Mouse (Mus musculus) heart, postnatal 4 days (tissue): ENCODE results near the gene Ttc4. TPM values are rescaled to one million over a fixed set of nuclear protein-coding genes. Genes with fewer than 3 reads are reported as not detected.

ENCODE experiments used
- DNase-seq: peaks from one replicate; pipeline ENCODE4 v3.0.0; 2021
- total RNA-seq, 2 experiments: library from RNA; stranded (reverse); gene quantifications; 2 replicates each; pipeline ENCODE4 v1.2.3; 2021

The Ttc4 gene
- total RNA-seq, 2 experiments from 2014 or later = 21.6 to 23.9 TPM

- peak; percentile 98 for DNase-seq
Observed at GRCm38 (mm10) chr4:106650833-106651527, 27.8 kb downstream of the Ttc4 start, which contains the start of gene Pars2. TSS of gene Pars2 (plus strand) at chr4:106651069.

DNA sequence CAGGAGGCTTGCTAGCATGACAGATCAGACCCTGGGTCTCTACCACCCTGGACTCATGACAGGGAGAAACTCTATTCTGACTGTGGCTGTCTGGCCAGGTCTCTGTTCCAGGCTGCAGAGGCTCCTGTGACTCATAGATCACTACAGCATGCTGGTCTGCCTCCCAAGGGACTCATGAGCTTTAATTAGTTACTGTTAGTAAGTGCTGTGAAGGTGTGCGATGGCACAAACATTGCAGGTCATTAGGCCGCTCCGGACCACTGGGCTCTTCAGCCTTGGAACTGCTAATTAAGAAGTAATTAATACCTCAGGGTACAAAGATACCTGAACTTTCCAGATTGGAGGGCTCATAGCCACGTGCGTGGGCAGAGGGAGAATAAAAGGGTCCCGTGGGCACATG, 31.6 kb downstream of the Ttc4 start:
- DNase-seq = no peak

- DNase-seq = no peak
Observed at GRCm38 (mm10) chr4:106645797-106646196, 32.9 kb downstream of the Ttc4 start.

DNA sequence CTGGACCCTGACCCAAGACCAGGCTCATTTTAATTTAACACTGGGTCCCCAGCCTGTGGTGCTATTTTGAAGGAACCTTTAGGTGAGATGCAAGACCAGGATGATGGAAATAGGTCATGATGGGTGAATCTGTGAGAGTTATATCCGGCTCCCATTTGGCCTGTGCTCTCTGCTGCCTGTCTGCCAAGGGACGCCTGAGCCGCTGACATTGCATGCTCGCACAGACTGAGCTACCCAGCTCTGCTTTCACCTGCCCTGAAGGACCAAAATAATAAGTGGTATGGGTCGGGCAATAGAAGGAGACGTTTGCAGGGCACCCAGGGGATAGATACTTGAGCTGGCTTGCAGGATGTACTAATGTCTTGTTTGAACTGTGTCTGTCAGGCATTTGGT, 34.5 kb downstream of the Ttc4 start:
- DNase-seq = no peak

- peak; percentile 21 for DNase-seq
Observed at GRCm38 (mm10) chr4:106643483-106644217, 35.1 kb downstream of the Ttc4 start.

DNA sequence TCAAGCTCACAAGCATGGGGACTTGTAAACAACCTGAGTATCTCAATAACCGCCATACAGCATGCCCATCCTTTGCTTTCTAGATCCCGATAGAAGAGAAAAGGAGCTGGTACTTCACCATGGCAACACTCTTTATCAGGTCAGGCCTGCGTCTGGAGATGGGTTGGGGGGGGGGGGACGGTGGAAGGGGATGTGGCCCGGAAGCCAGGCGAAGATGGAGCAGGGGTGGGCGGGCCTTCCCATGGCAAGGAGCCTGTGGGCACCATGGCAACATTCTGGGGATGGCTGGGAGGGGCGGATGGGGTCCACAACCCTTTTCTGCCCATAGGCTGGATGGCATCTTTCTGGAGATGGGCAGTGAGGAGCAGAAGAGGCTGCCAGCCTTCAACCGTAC, 44.7 kb downstream of the Ttc4 start:
- no peak for DNase-seq

- no peak for DNase-seq
Observed at GRCm38 (mm10) chr4:106633281-106634085, 45.3 kb downstream of the Ttc4 start.

- DNase-seq = no peak
Observed at GRCm38 (mm10) chr4:106632313-106632712, 46.4 kb downstream of the Ttc4 start.

DNA sequence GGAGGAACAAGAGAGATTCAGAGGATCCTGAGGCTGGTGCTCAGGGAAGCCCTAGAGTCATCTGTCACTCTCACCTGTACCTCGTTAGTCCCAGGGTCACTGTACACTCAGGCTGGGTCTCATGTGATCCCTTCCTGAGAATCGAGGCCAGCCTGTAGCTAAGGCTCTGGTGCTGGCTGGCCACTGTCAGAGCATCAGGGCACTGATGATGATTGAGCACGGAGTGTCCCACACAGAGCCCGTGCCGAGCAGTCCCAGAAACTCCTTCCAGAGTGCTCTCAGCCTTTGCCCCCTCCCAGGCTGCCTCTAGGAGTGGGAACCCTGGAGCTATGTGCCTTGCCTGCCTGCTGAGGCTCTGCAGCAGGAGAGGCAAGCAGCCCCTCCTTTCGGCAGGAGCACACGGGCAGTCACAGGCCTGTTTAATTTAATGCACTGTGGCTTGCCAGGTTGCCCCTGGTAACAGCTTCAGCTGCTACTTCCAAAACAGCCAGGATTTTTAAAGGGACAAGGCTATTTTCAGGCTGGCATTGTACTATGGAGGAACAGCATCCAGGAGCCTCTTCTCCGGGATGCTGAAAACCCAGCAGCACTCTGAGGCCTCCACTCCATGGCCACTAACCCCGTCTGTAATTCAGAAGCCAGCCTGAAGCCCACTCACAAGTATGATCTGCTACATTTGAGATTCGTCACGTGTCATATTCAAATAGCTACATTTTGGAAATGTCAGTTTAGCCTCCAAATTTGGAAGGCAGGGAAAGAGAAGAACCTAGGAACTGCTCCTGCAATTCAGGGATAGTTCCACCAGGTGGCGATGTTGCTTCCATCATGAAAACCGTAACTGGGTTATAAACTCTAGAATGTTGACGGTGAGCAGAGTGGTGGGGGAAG, 48.2 kb downstream of the Ttc4 start:
- peak; percentile 74 for DNase-seq

DNA sequence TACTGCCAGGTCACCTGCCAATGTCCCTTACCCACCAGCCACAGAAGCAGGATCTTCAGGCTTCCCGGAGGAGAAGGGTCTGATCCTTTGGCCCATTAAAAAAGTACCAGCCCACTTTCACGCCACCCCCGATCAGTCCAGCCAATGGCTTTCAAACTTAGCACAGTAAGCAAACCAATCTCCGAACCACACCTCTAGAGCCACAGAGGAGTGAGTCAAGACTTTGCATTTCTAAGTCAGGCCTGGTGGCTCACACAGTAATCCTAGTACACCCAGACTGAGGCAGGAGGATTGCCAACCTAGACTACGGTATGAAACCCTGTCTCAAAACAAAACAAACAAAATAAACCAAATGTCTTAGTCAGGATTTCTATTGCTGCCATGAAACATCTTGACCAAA, 49.4 kb downstream of the Ttc4 start:
- no peak for DNase-seq

GRCm38 (mm10) chr4:106628650-106629360, 49.9 kb downstream of the Ttc4 start:
- no peak for DNase-seq

DNA sequence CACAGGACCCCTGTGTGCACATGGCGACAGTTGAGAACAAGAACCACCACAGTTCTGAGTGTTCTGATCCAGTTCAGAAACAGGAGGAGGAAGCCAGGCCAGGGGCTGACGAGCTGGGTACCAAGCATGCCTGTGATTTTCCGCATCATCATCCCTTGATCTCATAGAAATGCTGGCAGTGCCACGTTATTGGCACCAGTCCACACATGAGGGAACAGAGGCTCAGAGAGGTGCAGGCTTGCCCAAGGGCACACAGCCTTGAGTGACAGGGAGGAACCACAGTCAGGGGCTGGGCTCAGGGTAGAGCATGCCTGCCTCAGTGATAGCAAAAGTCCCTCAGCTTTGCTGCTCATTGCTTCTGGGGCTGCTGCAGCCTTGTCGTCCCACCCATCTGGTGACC, 50.9 kb downstream of the Ttc4 start:
- DNase-seq = no peak

GRCm38 (mm10) chr4:106624271-106624670, 54.5 kb downstream of the Ttc4 start:
- no peak for DNase-seq

DNA sequence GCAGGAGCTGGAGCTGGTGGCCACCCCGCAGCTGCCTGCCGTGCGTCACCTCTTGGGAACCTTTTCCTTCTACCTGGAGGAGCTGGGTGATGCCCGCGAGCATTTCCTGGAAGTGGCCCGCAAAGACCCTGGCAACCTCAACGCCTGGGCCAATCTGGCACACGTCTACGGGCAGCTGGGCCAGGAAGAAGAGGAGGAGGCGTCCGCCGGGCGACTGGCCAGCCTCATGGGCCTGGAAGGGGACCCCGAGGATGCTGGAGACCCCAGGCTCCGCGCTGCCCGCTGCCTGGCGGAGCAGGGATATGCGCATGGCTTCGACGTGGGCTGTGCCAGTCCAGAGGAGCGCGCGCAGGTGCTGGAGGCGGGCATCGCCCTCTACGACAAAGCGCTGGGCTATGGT, 56.0 kb downstream of the Ttc4 start:
- DNase-seq = no peak

- DNase-seq = no peak
Observed at GRCm38 (mm10) chr4:106622030-106622493, 56.7 kb downstream of the Ttc4 start, which contains the start of gene Ttc22. TSS of gene Ttc22 (plus strand) at chr4:106622432.

GRCm38 (mm10) chr4:106621428-106621827, 57.3 kb downstream of the Ttc4 start:
- DNase-seq = no peak

DNA sequence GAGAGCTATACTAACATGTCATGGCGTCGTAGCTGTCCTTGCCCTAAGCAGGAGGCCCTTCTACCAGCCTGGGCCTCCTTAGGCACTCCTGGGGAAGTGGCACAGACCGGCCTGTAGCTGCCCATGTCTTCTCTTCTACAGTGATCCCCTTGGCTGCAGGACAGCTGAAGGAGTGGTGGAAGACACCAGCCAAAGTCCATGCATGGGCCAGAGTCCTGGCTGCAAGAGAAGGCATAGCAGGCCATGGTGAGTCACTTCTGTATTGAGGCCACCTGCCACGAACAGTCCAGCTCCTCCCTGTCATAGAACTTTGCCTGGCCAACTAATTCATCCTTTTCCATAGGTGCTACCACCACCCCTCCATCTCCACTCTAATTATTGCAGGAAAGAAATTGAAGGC, 59.8 kb downstream of the Ttc4 start:
- DNase-seq = no peak

GRCm38 (mm10) chr4:106617056-106617455, 61.7 kb downstream of the Ttc4 start, which contains the start of gene Lexm:
TSS of gene Lexm (minus strand) at chr4:106617241.
- no peak for DNase-seq

- no peak for DNase-seq
Observed at GRCm38 (mm10) chr4:106615637-106616036, 63.1 kb downstream of the Ttc4 start.

GRCm38 (mm10) chr4:106614881-106615280, 63.9 kb downstream of the Ttc4 start:
- no peak for DNase-seq

- peak; percentile 79 for DNase-seq
Observed at GRCm38 (mm10) chr4:106614180-106614797, 64.5 kb downstream of the Ttc4 start.
